25 mouse cellular contexts compared by ENCODE assay signal in genomic region chr17:75808025-75808424, GRCm38 (mm10).
DNase-seq lines count a peak whose midpoint lies in the region; ATAC-seq and TF ChIP-seq lines count a peak whose summit lies in the region.
"Had no signal": no experiment of that assay in that cellular context is flagged by ENCODE, and none has a peak within 500 bp of the region (broad histone marks: within the 10 kb centered on the region; RNA-seq: fewer than 3 reads in every experiment).

No protein-coding gene starts in this region.

- DNase-seq in heart, postnatal 14 days, result no peak
- no peak for DNase-seq in MEL (ENCODE audit: low read depth, low spot score)
- DNase-seq in liver, embryonic 13.5 days, result no peak
- DNase-seq in cerebellum, adult 9-11 months, result no peak
- no peak for DNase-seq in right cerebral cortex, postnatal 10 days (ENCODE audit: low spot score in 2 of 2)
- no peak for DNase-seq in urinary bladder, postnatal 14 days (ENCODE audit: low spot score)
- DNase-seq: adrenal gland, adult 8-10 months; cerebellum, adult 18-20 months; cerebellum, postnatal 36 days; forebrain, postnatal 0 days; gastrocnemius, postnatal 25 days; heart, adult 2 months; kidney, adult 9 months; kidney, postnatal 36 days; lung, embryonic 14.5 days; right cerebral cortex, postnatal 4 days; thymus, adult 2 months had no signal

- TF ChIP-seq RAD21 in MEL (IDR thresholded peaks at IDR 0.05; ENCODE audit: low read depth, low read length), result no peak

- no peaks in the 10 kb centered on the region for H3K27me3 ChIP-seq in heart, embryonic 12.5 days (replicated peaks)
- H3K27me3 ChIP-seq in MEL (ENCODE audit: control insufficient read depth in 1 of 2, insufficient read depth in 2 of 2, low read length in 2 of 2), result no peaks in the 10 kb centered on the region
- H3K27me3 ChIP-seq in liver, embryonic 13.5 days, result no peaks in the 10 kb centered on the region
- H3K27me3 ChIP-seq: hindbrain, embryonic 12.5 days; limb, embryonic 13.5 days; megakaryocyte, embryonic 14.5 days; neural tube, embryonic 13.5 days had no signal

- no peak overlapping the region for H3K4me3 ChIP-seq in heart, embryonic 12.5 days
- no peak overlapping the region for H3K4me3 ChIP-seq in MEL (ENCODE audit: control insufficient read depth in 1 of 2, insufficient read depth in 1 of 2, low read depth in 2 of 2, low read length in 2 of 2)
- no peak overlapping the region for H3K4me3 ChIP-seq in liver, embryonic 13.5 days (replicated peaks)
- H3K4me3 ChIP-seq: heart, adult 2 months; hindbrain, embryonic 12.5 days; limb, embryonic 13.5 days; megakaryocyte, embryonic 14.5 days; myocyte; neural tube, embryonic 13.5 days had no signal

- TF ChIP-seq CTCF in MEL (IDR thresholded peaks at IDR 0.05 in 2 of 3, conservative IDR thresholded peaks at IDR 0.05 in 1 of 3; ENCODE audit: control insufficient read depth in 1 of 3, insufficient read depth in 1 of 3, low read depth in 2 of 3, low read length in 3 of 3, poor library complexity in 1 of 3, severe bottlenecking in 1 of 3), result no peak

- H3K9me3 ChIP-seq in heart, embryonic 12.5 days (replicated peaks), result no peaks in the 10 kb centered on the region
- no peaks in the 10 kb centered on the region for H3K9me3 ChIP-seq in MEL (replicated peaks; ENCODE audit: insufficient read depth, low read length)
- H3K9me3 ChIP-seq in liver, embryonic 13.5 days (replicated peaks), result no peaks in the 10 kb centered on the region
- H3K9me3 ChIP-seq: hindbrain, embryonic 12.5 days; limb, embryonic 13.5 days; neural tube, embryonic 13.5 days had no signal

- H3K27ac ChIP-seq in heart, embryonic 12.5 days (ENCODE audit: poor library complexity, severe bottlenecking), result no peak overlapping the region
- no peak overlapping the region for H3K27ac ChIP-seq in MEL (ENCODE audit: control insufficient read depth, low read depth, low read length)
- peak overlapping the region; percentile 78 for H3K27ac ChIP-seq in liver, embryonic 13.5 days
- H3K27ac ChIP-seq: heart, adult 2 months; hindbrain, embryonic 12.5 days; limb, embryonic 13.5 days; neural tube, embryonic 13.5 days had no signal

- TF ChIP-seq EP300 in MEL (IDR thresholded peaks at IDR 0.05; ENCODE audit: low read depth in 1 of 2, low read length in 2 of 2), result no peak

- no peak for TF ChIP-seq POLR2A in MEL (IDR thresholded peaks at IDR 0.05; ENCODE audit: control insufficient read depth in 1 of 2, insufficient read depth in 1 of 2, low read depth in 1 of 2, low read length in 2 of 2, poor library complexity in 1 of 2)

- no peak overlapping the region for H3K9ac ChIP-seq in heart, embryonic 12.5 days
- no peak overlapping the region for H3K9ac ChIP-seq in MEL (ENCODE audit: control insufficient read depth, low read depth, low read length, poor library complexity, severe bottlenecking)
- no peak overlapping the region for H3K9ac ChIP-seq in liver, embryonic 13.5 days
- H3K9ac ChIP-seq: forebrain, postnatal 0 days; hindbrain, embryonic 12.5 days; limb, embryonic 13.5 days; lung, embryonic 14.5 days; neural tube, embryonic 13.5 days had no signal

- H3K36me3 ChIP-seq in heart, embryonic 12.5 days, result no peaks in the 10 kb centered on the region
- H3K36me3 ChIP-seq in MEL (ENCODE audit: control insufficient read depth in 1 of 2, insufficient read depth in 2 of 2, low read length in 2 of 2), result no peaks in the 10 kb centered on the region; a peak in 1 of 4 replicates
- no peaks in the 10 kb centered on the region for H3K36me3 ChIP-seq in liver, embryonic 13.5 days
- H3K36me3 ChIP-seq: hindbrain, embryonic 12.5 days; limb, embryonic 13.5 days; neural tube, embryonic 13.5 days had no signal

- peak; percentile 62 for ATAC-seq in heart, embryonic 12.5 days (ENCODE audit: insufficient number of reproducible peaks, low FRiP score)
- ATAC-seq in erythroblast, adult 5-6 weeks (replicated peaks; ENCODE audit: low FRiP score, poor library complexity, severe bottlenecking), result peak; percentile 84
- ATAC-seq in liver, embryonic 13.5 days (ENCODE audit: low read depth), result peak; percentile 96
- ATAC-seq: midbrain, embryonic 16.5 days had no signal

- H3K4me1 ChIP-seq in heart, embryonic 12.5 days (replicated peaks), result no peaks in the 10 kb centered on the region
- H3K4me1 ChIP-seq in MEL (ENCODE audit: control insufficient read depth in 1 of 2, insufficient read depth in 2 of 2, low read length in 2 of 2), result peaks cover 0 to 9% of the 10 kb centered on the region in 2 experiments; a peak in 2 of 4 replicates
- H3K4me1 ChIP-seq in liver, embryonic 13.5 days (replicated peaks), result peaks cover 57% of the 10 kb centered on the region
- H3K4me1 ChIP-seq: limb, embryonic 13.5 days; megakaryocyte, embryonic 14.5 days had no signal

- 46% methylated on average over 1 of the region's 1 CpGs for WGBS in heart, embryonic 12.5 days
- WGBS in liver, embryonic 13.5 days (ENCODE audit: insufficient replicate concordance), result 16% methylated on average over 1 of the region's 1 CpGs

- intact Hi-C loops in heart, postnatal 14 days (cut with DNase I), result no loop called here

- H3K4me2 ChIP-seq in heart, embryonic 12.5 days, result no peak overlapping the region
- no peak overlapping the region for H3K4me2 ChIP-seq in liver, embryonic 13.5 days
- H3K4me2 ChIP-seq: hindbrain, embryonic 12.5 days; limb, embryonic 13.5 days; lung, embryonic 14.5 days; neural tube, embryonic 13.5 days had no signal

- H3K79me2 ChIP-seq in MEL (ENCODE audit: control insufficient read depth, insufficient read depth, low read length, poor library complexity), result no peaks in the 10 kb centered on the region

TF ChIP-seq in MEL, 35 proteins besides CTCF, POLR2A, EP300 and RAD21:
- TF ChIP-seq CHD2 (IDR thresholded peaks at IDR 0.05; ENCODE audit: low read length), result no peak
- TF ChIP-seq MYB (IDR thresholded peaks at IDR 0.05; ENCODE audit: low read depth, low read length), result no peak
- TF ChIP-seq TCF12 (IDR thresholded peaks at IDR 0.05; ENCODE audit: low read depth, low read length), result peak; percentile 35; the same call in 1 of the 2 replicates
